Comparison of ENCODE assay signal across 8 mouse cellular contexts in the genomic region with DNA sequence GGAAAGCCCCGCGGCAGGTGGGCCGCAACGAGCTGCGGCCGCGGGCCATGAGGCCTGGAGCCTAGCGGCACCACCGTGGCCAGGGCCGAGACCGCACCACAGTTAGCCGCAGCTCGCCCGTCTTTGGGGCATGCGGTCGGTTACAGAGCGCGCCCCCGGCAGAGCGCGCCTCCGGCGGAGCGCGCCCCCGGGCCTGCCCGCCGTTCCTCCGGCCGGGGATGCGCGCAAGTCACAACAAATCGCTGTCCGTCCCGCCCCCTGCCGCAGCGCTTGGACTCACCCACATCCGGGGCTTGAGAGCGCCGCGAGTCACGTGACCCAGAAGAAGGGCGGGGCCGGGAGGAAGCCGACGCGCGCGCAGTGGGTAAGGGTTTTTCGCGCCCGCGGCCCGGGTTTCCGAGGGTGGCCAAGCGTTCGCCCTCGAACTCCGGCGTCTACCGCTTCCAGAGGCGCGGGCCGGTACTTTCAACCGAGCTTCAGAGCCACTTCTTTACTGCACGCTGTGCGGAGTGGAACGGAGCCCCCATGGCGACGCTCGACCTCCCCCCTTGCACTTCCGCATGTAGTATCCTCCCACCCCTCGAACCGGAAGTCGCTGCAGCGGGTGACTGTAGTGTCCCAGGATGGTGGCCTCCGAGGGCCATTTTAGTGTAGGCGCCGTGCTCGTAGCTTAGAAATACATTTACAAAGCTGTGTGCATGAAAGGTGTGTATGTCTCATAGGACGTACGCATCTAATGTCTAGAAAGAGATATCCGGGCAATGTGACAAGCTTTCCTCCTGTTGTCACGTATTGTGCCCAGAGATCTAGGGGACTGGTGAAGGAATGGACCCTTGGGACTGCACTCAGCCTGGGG. TPM values are rescaled to one million over a fixed set of nuclear protein-coding genes. Genes with fewer than 3 reads are reported as not detected.
DNase-seq lines count a peak whose midpoint lies in the region; ATAC-seq and TF ChIP-seq lines count a peak whose summit lies in the region.

TSS of gene Anapc13 (plus strand) at position 314 of the 856 bp plus-strand sequence.
TSS of gene Cep63 (minus strand) at position 552 of the 856 bp plus-strand sequence.

- H3K9ac ChIP-seq in embryonic facial prominence, embryonic 14.5 days (ENCODE audit: low read depth, low read length): peak within 1 kb of the TSS; percentile 99
- peak within 1 kb of the TSS; percentile 98 for H3K9ac ChIP-seq in limb, embryonic 14.5 days (ENCODE audit: low read depth, low read length, severe bottlenecking)
- H3K9ac ChIP-seq in midbrain, postnatal 0 days (replicated peaks; ENCODE audit: low read length, poor library complexity, severe bottlenecking): peak within 1 kb of the TSS; percentile 97

- no peaks in the 10 kb centered on the region for H3K9me3 ChIP-seq in embryonic facial prominence, embryonic 14.5 days (ENCODE audit: control insufficient read depth, low read length)
- H3K9me3 ChIP-seq in limb, embryonic 14.5 days (ENCODE audit: control insufficient read depth, low read length): no peaks in the 10 kb centered on the region
- no peaks in the 10 kb centered on the region for H3K9me3 ChIP-seq in midbrain, postnatal 0 days (ENCODE audit: low read length)

- peak within 1 kb of the TSS; percentile 67 for H3K4me2 ChIP-seq in embryonic facial prominence, embryonic 14.5 days (ENCODE audit: low read depth, low read length)
- peak within 1 kb of the TSS; percentile 67 for H3K4me2 ChIP-seq in limb, embryonic 14.5 days (replicated peaks; ENCODE audit: low read depth, low read length, severe bottlenecking)
- H3K4me2 ChIP-seq in midbrain, postnatal 0 days (ENCODE audit: low read depth, low read length, poor library complexity, severe bottlenecking): peak within 1 kb of the TSS; percentile 83

- TF ChIP-seq CTCF in midbrain, postnatal 0 days (IDR thresholded peaks at IDR 0.05): peak; percentile 53; the same call in 1 of the 2 replicates

- peak; percentile 93 for DNase-seq in 3T3-L1 (ENCODE audit: low read depth, low spot score)
- peak; percentile 93 to 96 for DNase-seq in adrenal gland, postnatal 4 days (ENCODE audit: low spot score in 2 of 2)
- DNase-seq in embryonic facial prominence, embryonic 14.5 days (ENCODE audit: low spot score): peak; percentile 99
- DNase-seq in heart, adult 8-10 months (ENCODE audit: low spot score): peak; percentile 96
- peak; percentile 98 for DNase-seq in kidney, adult 9 months
- peak; percentile 95 for DNase-seq in limb, embryonic 14.5 days (ENCODE audit: low spot score)
- peak; percentile 98 for DNase-seq in midbrain, postnatal 0 days (ENCODE audit: low spot score)
- peak; percentile 96 to 97 for DNase-seq in spleen, postnatal 14 days (ENCODE audit: low spot score in 2 of 2)

- H3K36me3 ChIP-seq in embryonic facial prominence, embryonic 14.5 days (ENCODE audit: control insufficient read depth, insufficient read depth, low read length): no peaks in the 10 kb centered on the region
- H3K36me3 ChIP-seq in limb, embryonic 14.5 days (ENCODE audit: control insufficient read depth, insufficient read depth, low read length): peaks cover 5% of the 10 kb centered on the region; the same call in 1 of the 2 replicates
- H3K36me3 ChIP-seq in midbrain, postnatal 0 days (ENCODE audit: insufficient read depth, low read length): no peaks in the 10 kb centered on the region; the same call in 1 of the 2 replicates

- H3K27me3 ChIP-seq in embryonic facial prominence, embryonic 14.5 days (replicated peaks; ENCODE audit: control insufficient read depth, insufficient read depth, low read length): no peaks in the 10 kb centered on the region
- no peaks in the 10 kb centered on the region for H3K27me3 ChIP-seq in limb, embryonic 14.5 days (ENCODE audit: control insufficient read depth, insufficient read depth, low read length)
- no peaks in the 10 kb centered on the region for H3K27me3 ChIP-seq in midbrain, postnatal 0 days (ENCODE audit: insufficient read depth, low read length)

- peak; percentile 95 for ATAC-seq in embryonic facial prominence, embryonic 14.5 days (ENCODE audit: low read depth)
- ATAC-seq in limb, embryonic 14.5 days (ENCODE audit: low FRiP score, low read depth): peak; percentile 95
- ATAC-seq in midbrain, postnatal 0 days (ENCODE audit: low FRiP score): peak; percentile 95

- H3K4me1 ChIP-seq in embryonic facial prominence, embryonic 14.5 days (ENCODE audit: control insufficient read depth, insufficient read depth, low read length): peaks cover 14% of the 10 kb centered on the region
- peaks cover 14% of the 10 kb centered on the region for H3K4me1 ChIP-seq in limb, embryonic 14.5 days (ENCODE audit: control insufficient read depth, insufficient read depth, low read length)
- H3K4me1 ChIP-seq in midbrain, postnatal 0 days (ENCODE audit: insufficient read depth, low read length): peaks cover 7% of the 10 kb centered on the region; the same call in 1 of the 2 replicates

- H3K4me3 ChIP-seq in embryonic facial prominence, embryonic 14.5 days (ENCODE audit: low read depth, low read length): peak within 1 kb of the TSS; percentile 91
- peak within 1 kb of the TSS; percentile 95 for H3K4me3 ChIP-seq in limb, embryonic 14.5 days (replicated peaks; ENCODE audit: low read length)
- H3K4me3 ChIP-seq in midbrain, postnatal 0 days (ENCODE audit: low read depth, low read length): peak within 1 kb of the TSS; percentile 90

- TF ChIP-seq POLR2A in limb, embryonic 14.5 days (IDR thresholded peaks at IDR 0.05; ENCODE audit: borderline replicate concordance, extremely low read depth, insufficient read depth, insufficient read length): peak; percentile 79; the same call in 1 of the 2 replicates

- peak within 1 kb of the TSS; percentile 97 for H3K27ac ChIP-seq in embryonic facial prominence, embryonic 14.5 days (replicated peaks; ENCODE audit: low read depth, low read length)
- H3K27ac ChIP-seq in limb, embryonic 14.5 days (replicated peaks; ENCODE audit: low read depth, low read length): peak within 1 kb of the TSS; percentile 96
- H3K27ac ChIP-seq in midbrain, postnatal 0 days (ENCODE audit: low read depth, low read length): peak within 1 kb of the TSS; percentile 96

- under 1% methylated on average over 61 of the region's 84 CpGs for WGBS in embryonic facial prominence, embryonic 14.5 days
- under 1% methylated on average over 61 of the region's 84 CpGs for WGBS in limb, embryonic 14.5 days
- under 1% methylated on average over 76 of the region's 84 CpGs for WGBS in midbrain, postnatal 0 days

RNA-seq across cellular contexts. Expression of gene Anapc13, which starts in this region (rescaled TPM):
- total RNA-seq in adrenal gland, postnatal 4 days (2021): 100 to 1,000 TPM; 238 to 248 TPM
- polyA plus RNA-seq in embryonic facial prominence, embryonic 14.5 days (2014; fragmentation: Nextera tagmentation; extraction: Ambion mirVana): 175 and 190 TPM in 2 replicates
- 100 to 1,000 TPM; 342 to 434 (median 380) TPM for total RNA-seq in heart, adult 8-10 months (2022)
- 88.7 and 191 TPM in 2 replicates for polyA plus RNA-seq in limb, embryonic 14.5 days (2012; rRNA removed)
- polyA plus RNA-seq in limb, embryonic 14.5 days (2014; fragmentation: Nextera tagmentation; extraction: Ambion mirVana): 169 and 177 TPM in 2 replicates
- total RNA-seq in midbrain, postnatal 0 days (2014; rRNA removed): 17.2 and 49.9 TPM in 2 replicates
- 134 and 136 TPM in 2 replicates for polyA plus RNA-seq in midbrain, postnatal 0 days (2015; fragmentation: Nextera tagmentation; extraction: Ambion mirVana)

RNA-seq across cellular contexts. Expression of gene Cep63, which starts in this region (rescaled TPM):
- total RNA-seq in adrenal gland, postnatal 4 days (2021): 10 to 100 TPM; 41.8 to 47.9 TPM
- 40.7 and 47.0 TPM in 2 replicates for polyA plus RNA-seq in embryonic facial prominence, embryonic 14.5 days (2014; fragmentation: Nextera tagmentation; extraction: Ambion mirVana)
- 10 to 100 TPM; 50.0 to 63.2 (median 54.9) TPM for total RNA-seq in heart, adult 8-10 months (2022)
- 15.2 and 28.1 TPM in 2 replicates for polyA plus RNA-seq in limb, embryonic 14.5 days (2012; rRNA removed)
- polyA plus RNA-seq in limb, embryonic 14.5 days (2014; fragmentation: Nextera tagmentation; extraction: Ambion mirVana): 44.1 and 45.3 TPM in 2 replicates
- total RNA-seq in midbrain, postnatal 0 days (2014; rRNA removed): 9.2 and 11.9 TPM in 2 replicates
- 35.0 and 38.3 TPM in 2 replicates for polyA plus RNA-seq in midbrain, postnatal 0 days (2015; fragmentation: Nextera tagmentation; extraction: Ambion mirVana)

Comparison
In these comparisons a context has a peak if more than half of its experiments do, and no peak if none do; other contexts are left out.
1. Peak in every context shown above with its lines: DNase-seq, ATAC-seq, H3K4me3 ChIP-seq and H3K27ac ChIP-seq.